Mouse (Mus musculus) layer of hippocampus, postnatal 36 days (tissue): ENCODE results near the gene Gm10720. TPM values are rescaled to one million over a fixed set of nuclear protein-coding genes. Genes with fewer than 3 reads are reported as not detected.
"Not testable (repeated sequence)": the region's sequence is repeated elsewhere in the genome, so short reads cannot be mapped to it uniquely, and the experiment has no call there.

Source experiments
- DNase-seq, 2 experiments: peaks; one replicate each; pipeline ENCODE4 v3.0.0; 2022
- total RNA-seq, 2 experiments: library from RNA; stranded (reverse); gene quantifications; 2 replicates each; pipeline ENCODE4 v1.2.3; 2021

Gene Gm10720
- not detected for total RNA-seq

DNA sequence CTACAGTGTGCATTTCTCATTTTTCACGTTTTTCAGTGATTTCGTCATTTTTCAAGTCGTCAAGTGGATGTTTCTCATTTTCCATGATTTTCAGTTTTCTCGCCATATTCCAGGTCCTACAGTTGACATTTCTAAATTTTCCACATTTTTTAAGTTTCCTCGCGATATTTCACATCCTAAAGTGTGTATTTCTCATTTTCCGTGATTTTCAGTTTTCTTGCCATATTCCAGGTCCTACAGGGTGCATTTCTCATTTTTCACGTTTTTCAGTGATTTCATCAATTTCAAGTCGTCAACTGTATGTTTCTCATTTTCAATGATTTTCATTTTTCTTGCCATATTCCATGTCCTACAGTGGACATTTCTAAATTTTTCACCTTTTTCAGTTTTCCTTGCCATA, at the start of gene Gm10720:
Gene Gm10720, plus strand, starts transcription at position 301 of the 400 bp plus-strand sequence.
- not testable (repeated sequence) for DNase-seq

DNA sequence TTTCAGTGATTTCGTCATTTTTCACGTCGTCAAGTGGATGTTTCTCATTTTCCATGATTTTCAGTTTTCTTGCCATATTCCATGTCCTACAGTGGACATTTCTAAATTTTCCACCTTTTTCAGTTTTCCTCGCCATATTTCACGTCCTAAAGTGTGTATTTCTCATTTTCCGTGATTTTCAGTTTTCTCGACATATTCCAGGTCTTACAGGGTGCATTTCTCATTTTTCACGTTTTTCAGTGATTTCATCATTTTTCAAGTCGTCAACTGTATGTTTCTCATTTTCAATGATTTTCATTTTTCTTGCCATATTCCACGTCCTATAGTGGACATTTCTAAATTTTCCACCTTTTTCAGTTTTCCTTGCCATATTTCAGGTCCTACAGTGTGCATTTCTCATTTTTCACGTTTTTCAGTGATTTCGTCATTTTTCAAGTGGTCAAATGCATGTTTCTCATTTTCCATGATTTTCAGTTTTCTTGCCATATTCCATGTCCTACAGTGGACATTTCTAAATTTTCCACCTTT, 14.9 kb upstream of the Gm10720 start, which contains the start of gene Gm10722:
Gene Gm10722, plus strand, starts transcription at position 478 of the 528 bp plus-strand sequence.
- DNase-seq: peak; percentile 5 to 15

DNA sequence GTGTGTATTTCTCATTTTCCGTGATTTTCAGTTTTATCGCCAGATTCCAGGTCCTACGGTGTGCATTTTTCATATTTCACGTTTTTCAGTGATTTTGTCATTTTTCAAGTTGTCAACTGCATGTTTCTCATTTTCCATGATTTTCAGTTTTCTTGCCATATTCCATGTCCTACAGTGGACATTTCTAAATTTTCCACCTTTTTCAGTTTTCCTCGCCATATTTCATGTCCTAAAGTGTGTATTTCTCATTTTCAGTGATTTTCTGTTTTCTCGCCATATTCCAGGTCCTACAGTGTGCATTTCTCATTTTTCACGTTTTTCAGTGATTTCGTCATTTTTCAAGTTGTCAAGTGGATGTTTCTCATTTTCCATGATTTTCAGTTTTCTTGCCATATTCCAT, 14.4 kb upstream of the Gm10720 start:
- peak; percentile 4 to 16 for DNase-seq

DNA sequence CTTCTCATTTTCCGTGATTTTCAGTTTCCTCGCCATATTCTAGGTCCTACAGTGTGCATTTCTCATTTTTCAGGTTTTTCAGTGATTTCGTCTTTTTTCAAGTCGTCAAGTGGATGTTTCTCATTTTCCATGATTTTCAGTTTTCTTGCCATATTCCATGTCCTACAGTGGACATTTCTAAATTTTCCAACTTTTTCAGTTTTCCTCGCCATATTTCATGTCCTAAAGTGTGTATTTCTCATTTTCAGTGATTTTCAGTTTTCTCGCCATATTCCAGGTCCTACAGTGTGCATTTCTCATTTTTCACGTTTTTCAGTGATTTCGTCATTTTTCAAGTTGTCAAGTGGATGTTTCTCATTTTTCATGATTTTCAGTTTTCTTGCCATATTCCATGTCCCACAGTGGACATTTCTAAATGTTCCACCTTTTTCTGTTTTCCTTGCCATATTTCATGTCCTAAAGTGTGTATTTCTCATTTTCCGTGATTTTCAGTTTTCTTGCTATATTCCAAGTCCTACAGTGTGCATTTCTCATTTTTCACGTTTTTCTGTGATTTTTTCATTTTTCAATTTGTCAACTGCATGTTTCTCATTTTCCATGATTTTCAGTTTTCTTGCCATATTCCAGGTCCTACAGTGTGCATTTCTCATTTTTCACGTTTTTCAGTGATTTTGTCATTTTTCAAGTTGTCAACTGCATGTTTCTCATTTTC, 13.3 kb upstream of the Gm10720 start:
- DNase-seq: peak; percentile 94 to 99

DNA sequence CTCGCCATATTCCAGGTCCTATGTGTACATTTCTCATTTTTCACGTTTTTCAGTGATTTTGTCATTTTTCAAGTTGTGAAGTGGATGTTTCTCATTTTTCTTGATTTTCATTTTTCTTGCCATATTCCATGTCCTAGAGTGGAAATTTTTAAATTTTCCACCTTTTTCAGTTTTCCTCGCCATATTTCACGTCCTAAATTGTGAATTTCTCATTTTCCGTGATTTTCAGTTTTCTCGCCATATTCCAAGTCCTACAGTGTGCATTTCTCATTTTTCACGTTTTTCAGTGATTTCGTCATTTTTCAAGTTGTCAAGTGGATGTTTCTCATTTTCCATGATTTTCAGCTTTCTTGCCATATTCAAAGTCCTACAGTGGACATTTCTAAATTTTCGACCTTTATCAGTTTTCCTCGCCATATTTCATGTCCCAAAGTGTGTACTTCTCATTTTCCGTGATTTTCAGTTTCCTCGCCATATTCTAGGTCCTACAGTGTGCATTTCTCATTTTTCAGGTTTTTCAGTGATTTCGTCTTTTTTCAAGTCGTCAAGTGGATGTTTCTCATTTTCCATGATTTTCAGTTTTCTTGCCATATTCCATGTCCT, 12.6 kb upstream of the Gm10720 start, which contains the start of gene Gm11168:
Gene Gm11168, plus strand, starts transcription at position 553 of the 603 bp plus-strand sequence.
- DNase-seq: not testable (repeated sequence)

DNA sequence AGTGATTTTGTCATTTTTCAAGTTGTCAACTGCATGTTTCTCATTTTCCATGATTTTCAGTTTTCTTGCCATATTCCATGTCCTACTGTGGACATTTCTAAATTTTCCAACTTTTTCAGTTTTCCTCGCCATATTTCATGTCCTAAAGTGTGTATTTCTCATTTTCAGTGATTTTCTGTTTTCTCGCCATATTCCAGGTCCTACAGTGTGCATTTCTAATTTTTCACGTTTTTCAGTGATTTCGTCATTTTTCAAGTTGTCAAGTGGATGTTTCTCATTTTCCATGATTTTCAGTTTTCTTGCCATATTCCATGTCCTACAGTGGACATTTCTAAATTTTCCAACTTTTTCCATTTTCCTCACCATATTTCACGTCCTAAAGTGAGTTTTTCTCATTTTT, 9.3 kb upstream of the Gm10720 start:
- not testable (repeated sequence) for DNase-seq

DNA sequence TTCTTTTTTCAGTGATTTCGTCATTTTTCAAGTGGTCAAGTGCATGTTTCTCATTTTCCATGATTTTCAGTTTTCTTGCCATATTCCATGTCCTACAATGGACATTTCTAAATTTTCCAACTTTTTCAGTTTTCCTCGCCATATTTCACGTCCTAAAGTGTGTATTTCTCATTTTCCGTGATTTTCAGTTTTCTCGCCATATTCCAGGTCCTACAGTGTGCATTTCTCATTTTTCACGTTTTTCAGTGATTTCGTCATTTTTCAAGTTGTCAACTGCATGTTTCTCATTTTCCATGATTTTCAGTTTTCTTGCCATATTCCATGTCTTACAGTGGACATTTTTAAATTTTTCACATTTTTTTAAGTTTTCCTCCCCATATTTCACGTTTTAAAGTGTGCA, 8.8 kb upstream of the Gm10720 start:
- DNase-seq: peak; percentile 95 to 100

DNA sequence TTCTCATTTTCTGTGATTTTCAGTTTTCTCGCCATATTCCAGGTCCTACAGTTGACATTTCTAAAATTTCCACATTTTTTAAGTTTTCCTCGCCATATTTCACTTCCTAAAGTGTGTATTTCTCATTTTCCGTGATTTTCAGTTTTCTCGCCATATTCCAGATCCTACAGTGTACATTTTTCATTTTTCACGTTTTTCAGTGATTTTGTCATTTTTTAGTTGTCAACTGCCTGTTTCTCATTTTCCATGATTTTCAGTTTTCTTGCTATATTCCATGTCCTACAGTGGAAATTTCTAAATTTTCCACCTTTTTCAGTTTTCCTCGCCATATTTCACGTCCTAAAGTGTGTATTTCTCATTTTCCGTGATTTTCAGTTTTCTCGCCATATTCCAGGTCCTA, 8.2 kb upstream of the Gm10720 start:
- DNase-seq: not testable (repeated sequence)

DNA sequence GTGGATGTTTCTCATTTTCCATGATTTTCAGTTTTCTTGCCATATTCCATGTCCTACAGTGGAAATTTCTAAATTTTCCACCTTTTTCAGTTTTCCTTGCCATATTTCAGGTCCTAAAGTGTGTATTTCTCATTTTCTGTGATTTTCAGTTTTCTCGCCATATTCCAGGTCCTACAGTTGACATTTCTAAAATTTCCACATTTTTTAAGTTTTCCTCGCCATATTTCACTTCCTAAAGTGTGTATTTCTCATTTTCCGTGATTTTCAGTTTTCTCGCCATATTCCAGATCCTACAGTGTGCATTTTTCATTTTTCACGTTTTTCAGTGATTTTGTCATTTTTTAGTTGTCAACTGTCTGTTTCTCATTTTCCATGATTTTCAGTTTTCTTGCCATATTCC, 6.1 kb upstream of the Gm10720 start:
- not testable (repeated sequence) for DNase-seq

DNA sequence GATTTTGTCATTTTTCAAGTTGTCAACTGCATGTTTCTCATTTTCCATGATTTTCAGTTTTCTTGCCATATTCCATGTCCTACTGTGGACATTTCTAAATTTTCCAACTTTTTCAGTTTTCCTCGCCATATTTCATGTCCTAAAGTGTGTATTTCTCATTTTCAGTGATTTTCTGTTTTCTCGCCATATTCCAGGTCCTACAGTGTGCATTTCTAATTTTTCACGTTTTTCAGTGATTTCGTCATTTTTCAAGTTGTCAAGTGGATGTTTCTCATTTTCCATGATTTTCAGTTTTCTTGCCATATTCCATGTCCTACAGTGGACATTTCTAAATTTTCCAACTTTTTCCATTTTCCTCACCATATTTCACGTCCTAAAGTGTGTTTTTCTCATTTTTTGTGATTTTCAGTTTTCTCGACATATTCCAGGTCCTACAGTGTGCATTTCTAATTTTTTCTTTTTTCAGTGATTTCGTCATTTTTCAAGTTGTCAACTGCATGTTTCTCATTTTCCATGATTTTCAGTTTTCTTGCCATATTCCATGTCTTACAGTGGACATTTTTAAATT, 3.3 kb upstream of the Gm10720 start:
- not testable (repeated sequence) for DNase-seq

DNA sequence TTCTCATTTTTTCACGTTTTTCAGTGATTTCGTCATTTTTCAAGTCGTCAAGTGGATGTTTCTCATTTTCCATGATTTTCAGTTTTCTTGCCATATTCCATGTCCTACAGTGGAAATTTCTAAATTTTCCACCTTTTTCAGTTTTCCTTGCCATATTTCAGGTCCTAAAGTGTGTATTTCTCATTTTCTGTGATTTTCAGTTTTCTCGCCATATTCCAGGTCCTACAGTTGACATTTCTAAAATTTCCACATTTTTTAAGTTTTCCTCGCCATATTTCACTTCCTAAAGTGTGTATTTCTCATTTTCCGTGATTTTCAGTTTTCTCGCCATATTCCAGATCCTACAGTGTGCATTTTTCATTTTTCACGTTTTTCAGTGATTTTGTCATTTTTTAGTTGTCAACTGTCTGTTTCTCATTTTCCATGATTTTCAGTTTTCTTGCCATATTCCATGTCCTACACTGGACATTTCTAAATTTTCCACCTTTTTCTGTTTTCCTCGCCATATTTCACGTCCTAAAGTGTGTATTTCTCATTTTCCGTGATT, 2.6 kb upstream of the Gm10720 start, which contains the start of gene Gm10721:
Gene Gm10721, plus strand, starts transcription at position 408 of the 547 bp plus-strand sequence.
- DNase-seq: not testable (repeated sequence)

DNA sequence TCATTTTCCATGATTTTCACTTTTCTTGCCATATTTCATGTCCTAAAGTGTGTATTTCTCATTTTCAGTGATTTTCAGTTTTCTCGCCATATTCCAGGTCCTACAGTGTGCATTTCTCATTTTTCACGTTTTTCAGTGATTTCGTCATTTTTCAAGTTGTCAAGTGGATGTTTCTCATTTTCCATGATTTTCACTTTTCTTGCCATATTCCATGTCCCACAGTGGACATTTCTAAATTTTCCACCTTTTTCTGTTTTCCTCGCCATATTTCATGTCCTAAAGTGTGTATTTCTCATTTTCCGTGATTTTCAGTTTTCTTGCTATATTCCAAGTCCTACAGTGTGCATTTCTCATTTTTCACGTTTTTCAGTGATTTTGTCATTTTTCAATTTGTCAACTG, 442 bp downstream of the Gm10720 start:
- DNase-seq: not testable (repeated sequence)

DNA sequence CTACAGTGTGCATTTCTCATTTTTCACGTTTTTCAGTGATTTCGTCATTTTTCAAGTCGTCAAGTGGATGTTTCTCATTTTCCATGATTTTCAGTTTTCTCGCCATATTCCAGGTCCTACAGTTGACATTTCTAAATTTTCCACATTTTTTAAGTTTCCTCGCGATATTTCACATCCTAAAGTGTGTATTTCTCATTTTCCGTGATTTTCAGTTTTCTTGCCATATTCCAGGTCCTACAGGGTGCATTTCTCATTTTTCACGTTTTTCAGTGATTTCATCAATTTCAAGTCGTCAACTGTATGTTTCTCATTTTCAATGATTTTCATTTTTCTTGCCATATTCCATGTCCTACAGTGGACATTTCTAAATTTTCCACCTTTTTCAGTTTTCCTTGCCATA, 1.7 kb downstream of the Gm10720 start, which contains the start of gene Gm10719:
Gene Gm10719, plus strand, starts transcription at position 301 of the 400 bp plus-strand sequence.
- DNase-seq: not testable (repeated sequence)

DNA sequence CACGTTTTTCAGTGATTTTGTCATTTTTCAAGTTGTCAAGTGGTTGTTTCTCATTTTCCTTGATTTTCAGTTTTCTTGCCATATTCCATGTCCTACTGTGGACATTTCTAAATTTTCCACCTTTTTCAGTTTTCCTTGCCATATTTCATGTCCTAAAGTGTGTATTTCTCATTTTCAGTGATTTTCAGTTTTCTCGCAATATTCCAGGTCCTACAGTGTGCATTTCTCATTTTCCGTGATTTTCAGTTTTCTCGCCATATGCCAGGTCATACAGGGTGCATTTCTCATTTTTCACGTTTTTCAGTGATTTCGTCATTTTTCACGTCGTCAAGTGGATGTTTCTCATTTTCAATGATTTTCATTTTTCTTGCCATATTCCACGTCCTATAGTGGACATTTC, 3.5 kb downstream of the Gm10720 start:
- peak; percentile 66 to 70 for DNase-seq

DNA sequence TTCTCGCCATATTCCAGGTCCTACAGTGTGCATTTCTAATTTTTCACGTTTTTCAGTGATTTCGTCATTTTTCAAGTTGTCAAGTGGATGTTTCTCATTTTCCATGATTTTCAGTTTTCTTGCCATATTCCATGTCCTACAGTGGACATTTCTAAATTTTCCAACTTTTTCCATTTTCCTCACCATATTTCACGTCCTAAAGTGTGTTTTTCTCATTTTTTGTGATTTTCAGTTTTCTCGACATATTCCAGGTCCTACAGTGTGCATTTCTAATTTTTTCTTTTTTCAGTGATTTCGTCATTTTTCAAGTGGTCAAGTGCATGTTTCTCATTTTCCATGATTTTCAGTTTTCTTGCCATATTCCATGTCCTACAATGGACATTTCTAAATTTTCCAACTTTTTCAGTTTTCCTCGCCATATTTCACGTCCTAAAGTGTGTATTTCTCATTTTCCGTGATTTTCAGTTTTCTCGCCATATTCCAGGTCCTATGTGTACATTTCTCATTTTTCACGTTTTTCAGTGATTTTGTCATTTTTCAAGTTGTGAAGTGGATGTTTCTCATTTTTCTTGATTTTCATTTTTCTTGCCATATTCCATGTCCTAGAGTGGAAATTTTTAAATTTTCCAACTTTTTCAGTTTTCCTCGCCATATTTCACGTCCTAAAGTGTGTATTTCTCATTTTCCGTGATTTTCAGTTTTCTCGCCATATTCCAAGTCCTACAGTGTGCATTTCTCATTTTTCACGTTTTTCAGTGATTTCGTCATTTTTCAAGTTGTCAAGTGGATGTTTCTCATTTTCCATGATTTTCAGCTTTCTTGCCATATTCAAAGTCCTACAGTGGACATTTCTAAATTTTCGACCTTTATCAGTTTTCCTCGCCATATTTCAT, 4.6 kb downstream of the Gm10720 start:
- peak; percentile 47 to 55 for DNase-seq

DNA sequence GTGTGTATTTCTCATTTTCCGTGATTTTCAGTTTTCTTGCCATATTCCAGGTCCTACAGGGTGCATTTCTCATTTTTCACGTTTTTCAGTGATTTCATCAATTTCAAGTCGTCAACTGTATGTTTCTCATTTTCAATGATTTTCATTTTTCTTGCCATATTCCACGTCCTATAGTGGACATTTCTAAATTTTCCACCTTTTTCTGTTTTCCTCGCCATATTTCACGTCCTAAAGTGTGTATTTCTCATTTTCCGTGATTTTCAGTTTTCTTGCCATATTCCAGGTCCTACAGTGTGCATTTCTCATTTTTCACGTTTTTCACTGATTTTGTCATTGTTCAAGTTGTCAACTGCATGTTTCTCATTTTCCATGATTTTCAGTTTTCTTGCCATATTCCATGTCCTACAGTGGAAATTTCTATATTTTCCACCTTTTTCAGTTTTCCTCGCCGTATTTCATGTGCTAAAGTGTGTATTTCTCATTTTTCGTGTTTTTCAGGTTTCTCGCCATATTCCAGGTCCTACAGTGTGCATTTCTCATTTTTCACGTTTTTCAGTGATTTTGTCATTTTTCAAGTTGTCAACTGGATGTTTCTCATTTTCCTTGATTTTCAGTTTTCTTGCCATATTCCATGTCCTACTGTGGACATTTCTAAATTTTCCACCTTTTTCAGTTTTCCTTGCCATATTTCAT, 7.0 kb downstream of the Gm10720 start:
- peak; percentile 54 to 76 for DNase-seq

DNA sequence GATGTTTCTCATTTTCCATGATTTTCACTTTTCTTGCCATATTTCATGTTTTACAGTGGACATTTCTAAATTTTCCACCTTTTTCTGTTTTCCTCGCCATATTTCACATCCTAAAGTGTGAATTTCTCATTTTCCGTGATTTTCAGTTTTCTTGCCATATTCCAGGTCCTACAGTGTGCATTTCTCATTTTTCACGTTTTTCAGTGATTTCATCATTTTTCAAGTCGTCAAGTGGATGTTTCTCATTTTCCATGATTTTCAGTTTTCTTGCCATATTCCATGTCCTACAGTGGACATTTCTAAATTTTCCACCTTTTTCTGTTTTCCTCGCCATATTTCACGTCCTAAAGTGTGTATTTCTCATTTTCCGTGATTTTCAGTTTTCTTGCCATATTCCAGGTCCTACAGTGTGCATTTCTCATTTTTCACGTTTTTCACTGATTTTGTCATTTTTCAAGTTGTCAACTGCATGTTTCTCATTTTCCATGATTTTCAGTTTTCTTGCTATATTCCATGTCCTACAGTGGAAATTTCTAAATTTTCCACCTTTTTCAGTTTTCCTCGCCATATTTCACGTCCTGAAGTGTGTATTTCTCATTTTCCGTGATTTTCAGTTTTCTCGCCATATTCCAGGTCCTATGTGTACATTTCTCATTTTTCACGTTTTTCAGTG, 8.0 kb downstream of the Gm10720 start, which contains the start of gene Gm10718:
Gene Gm10718, plus strand, starts transcription at position 236 of the 673 bp plus-strand sequence.
- peak; percentile 35 to 37 for DNase-seq

DNA sequence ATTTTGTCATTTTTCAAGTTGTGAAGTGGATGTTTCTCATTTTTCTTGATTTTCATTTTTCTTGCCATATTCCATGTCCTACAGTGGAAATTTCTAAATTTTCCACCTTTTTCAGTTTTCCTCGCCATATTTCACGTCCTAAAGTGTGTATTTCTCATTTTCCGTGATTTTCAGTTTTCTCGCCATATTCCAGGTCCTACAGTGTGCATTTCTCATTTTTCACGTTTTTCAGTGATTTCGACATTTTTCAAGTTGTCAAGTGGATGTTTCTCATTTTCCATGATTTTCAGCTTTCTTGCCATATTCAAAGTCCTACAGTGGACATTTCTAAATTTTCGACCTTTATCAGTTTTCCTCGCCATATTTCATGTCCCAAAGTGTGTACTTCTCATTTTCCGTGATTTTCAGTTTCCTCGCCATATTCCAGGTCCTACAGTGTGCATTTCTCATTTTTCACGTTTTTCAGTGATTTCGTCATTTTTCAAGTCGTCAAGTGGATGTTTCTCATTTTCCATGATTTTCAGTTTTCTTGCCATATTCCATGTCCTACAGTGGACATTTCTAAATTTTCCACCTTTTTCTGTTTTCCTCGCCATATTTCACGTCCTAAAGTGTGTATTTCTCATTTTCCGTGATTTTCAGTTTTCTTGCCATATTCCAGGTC, 8.7 kb downstream of the Gm10720 start:
- peak; percentile 99 to 100 for DNase-seq

DNA sequence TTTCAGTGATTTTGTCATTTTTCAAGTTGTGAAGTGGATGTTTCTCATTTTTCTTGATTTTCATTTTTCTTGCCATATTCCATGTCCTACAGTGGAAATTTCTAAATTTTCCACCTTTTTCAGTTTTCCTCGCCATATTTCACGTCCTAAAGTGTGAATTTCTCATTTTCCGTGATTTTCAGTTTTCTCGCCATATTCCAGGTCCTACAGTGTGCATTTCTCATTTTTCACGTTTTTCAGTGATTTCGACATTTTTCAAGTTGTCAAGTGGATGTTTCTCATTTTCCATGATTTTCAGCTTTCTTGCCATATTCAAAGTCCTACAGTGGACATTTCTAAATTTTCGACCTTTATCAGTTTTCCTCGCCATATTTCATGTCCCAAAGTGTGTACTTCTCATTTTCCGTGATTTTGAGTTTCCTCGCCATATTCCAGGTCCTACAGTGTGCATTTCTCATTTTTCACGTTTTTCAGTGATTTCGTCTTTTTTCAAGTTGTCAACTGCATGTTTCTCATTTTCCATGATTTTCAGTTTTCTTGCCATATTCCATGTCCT, 9.5 kb downstream of the Gm10720 start, which contains the start of gene Gm10717:
Gene Gm10717, plus strand, starts transcription at position 506 of the 556 bp plus-strand sequence.
- peak; percentile 5 to 21 for DNase-seq
